Mouse (Mus musculus): ENCODE measurements around the gene Zfp217.
"Not testable (repeated sequence)": the region's sequence is repeated elsewhere in the genome, so short reads cannot be mapped to it uniquely, and the experiment has no call there.

Gene Zfp217

GRCm38 (mm10) chr2:170147661-170148153 is at the start of gene Zfp217:
TSS of gene Zfp217 (minus strand) at chr2:170148103.
- Histone ChIP-seq H3K27me3 (ENCODE audit: control insufficient read depth, insufficient read depth, low read length, poor library complexity, severe bottlenecking) (no peaks in the 10 kb centered on the region), H3K36me3 (ENCODE audit: control insufficient read depth, insufficient read depth, low read length, poor library complexity, severe bottlenecking) (no peaks in the 10 kb centered on the region)
- no peak for DNase-seq (ENCODE audit: low read depth, low spot score)

GRCm38 (mm10) chr2:170195542-170196089 is 47.7 kb upstream of the Zfp217 start:
- Histone ChIP-seq H3K36me3 (ENCODE audit: control insufficient read depth, insufficient read depth, low read length, poor library complexity, severe bottlenecking) (no peaks in the 10 kb centered on the region), H3K27me3 (ENCODE audit: control insufficient read depth, insufficient read depth, low read length, poor library complexity, severe bottlenecking) (no peaks in the 10 kb centered on the region)
- DNase-seq (ENCODE audit: low read depth, low spot score) = no peak

- Histone ChIP-seq H3K27me3 (ENCODE audit: control insufficient read depth, insufficient read depth, low read length, poor library complexity, severe bottlenecking) (no peaks in the 10 kb centered on the region), H3K36me3 (ENCODE audit: control insufficient read depth, insufficient read depth, low read length, poor library complexity, severe bottlenecking) (no peaks in the 10 kb centered on the region)
- DNase-seq (ENCODE audit: low read depth, low spot score) = no peak
Observed at GRCm38 (mm10) chr2:170194845-170195244, 46.9 kb upstream of the Zfp217 start.

GRCm38 (mm10) chr2:170193850-170194249 is 45.9 kb upstream of the Zfp217 start:
- Histone ChIP-seq H3K27me3 (ENCODE audit: control insufficient read depth, insufficient read depth, low read length, poor library complexity, severe bottlenecking) (no peaks in the 10 kb centered on the region), H3K36me3 (ENCODE audit: control insufficient read depth, insufficient read depth, low read length, poor library complexity, severe bottlenecking) (no peaks in the 10 kb centered on the region)
- no peak for DNase-seq (ENCODE audit: low read depth, low spot score)

GRCm38 (mm10) chr2:170193211-170193610 is 45.3 kb upstream of the Zfp217 start:
- H3K36me3 ChIP-seq (ENCODE audit: control insufficient read depth, insufficient read depth, low read length, poor library complexity, severe bottlenecking) = no peaks in the 10 kb centered on the region
- DNase-seq (ENCODE audit: low read depth, low spot score) = no peak

GRCm38 (mm10) chr2:170192731-170193149 is 44.8 kb upstream of the Zfp217 start:
- DNase-seq (ENCODE audit: low read depth, low spot score) = no peak
- no peaks in the 10 kb centered on the region for H3K27me3 ChIP-seq (ENCODE audit: control insufficient read depth, insufficient read depth, low read length, poor library complexity, severe bottlenecking)
- H3K36me3 ChIP-seq (ENCODE audit: control insufficient read depth, insufficient read depth, low read length, poor library complexity, severe bottlenecking) = no peaks in the 10 kb centered on the region

More at GRCm38 (mm10) chr2:170193211-170193610, 45.3 kb upstream of the Zfp217 start:
- no peaks in the 10 kb centered on the region for H3K27me3 ChIP-seq (ENCODE audit: control insufficient read depth, insufficient read depth, low read length, poor library complexity, severe bottlenecking)

- no peaks in the 10 kb centered on the region for H3K36me3 ChIP-seq (ENCODE audit: control insufficient read depth, insufficient read depth, low read length, poor library complexity, severe bottlenecking)
- no peak for DNase-seq (ENCODE audit: low read depth, low spot score)
- no peaks in the 10 kb centered on the region for H3K27me3 ChIP-seq (ENCODE audit: control insufficient read depth, insufficient read depth, low read length, poor library complexity, severe bottlenecking)
Observed at GRCm38 (mm10) chr2:170188721-170189120, 40.8 kb upstream of the Zfp217 start.

- Histone ChIP-seq H3K36me3 (ENCODE audit: control insufficient read depth, insufficient read depth, low read length, poor library complexity, severe bottlenecking) (peaks cover 4% of the 10 kb centered on the region; the same call in 1 of the 2 replicates), H3K27me3 (ENCODE audit: control insufficient read depth, insufficient read depth, low read length, poor library complexity, severe bottlenecking) (no peaks in the 10 kb centered on the region)
- DNase-seq (ENCODE audit: low read depth, low spot score) = no peak
Observed at GRCm38 (mm10) chr2:170185137-170185837, 37.4 kb upstream of the Zfp217 start.

GRCm38 (mm10) chr2:170184175-170184983 is 36.5 kb upstream of the Zfp217 start:
- DNase-seq (ENCODE audit: low read depth, low spot score) = peak; percentile 91
- Histone ChIP-seq H3K36me3 (ENCODE audit: control insufficient read depth, insufficient read depth, low read length, poor library complexity, severe bottlenecking) (peaks cover 4% of the 10 kb centered on the region; the same call in 1 of the 2 replicates), H3K27me3 (ENCODE audit: control insufficient read depth, insufficient read depth, low read length, poor library complexity, severe bottlenecking) (no peaks in the 10 kb centered on the region)

GRCm38 (mm10) chr2:170183851-170184174 is 35.9 kb upstream of the Zfp217 start:
- no peak for DNase-seq (ENCODE audit: low read depth, low spot score)
- peaks cover 4% of the 10 kb centered on the region; the same call in 1 of the 2 replicates for H3K36me3 ChIP-seq (ENCODE audit: control insufficient read depth, insufficient read depth, low read length, poor library complexity, severe bottlenecking)
- H3K27me3 ChIP-seq (ENCODE audit: control insufficient read depth, insufficient read depth, low read length, poor library complexity, severe bottlenecking) = no peaks in the 10 kb centered on the region

- DNase-seq (ENCODE audit: low read depth, low spot score) = no peak
- peaks cover 4% of the 10 kb centered on the region; the same call in 1 of the 2 replicates for H3K36me3 ChIP-seq (ENCODE audit: control insufficient read depth, insufficient read depth, low read length, poor library complexity, severe bottlenecking)
- no peaks in the 10 kb centered on the region for H3K27me3 ChIP-seq (ENCODE audit: control insufficient read depth, insufficient read depth, low read length, poor library complexity, severe bottlenecking)
Observed at GRCm38 (mm10) chr2:170181862-170182261, 34.0 kb upstream of the Zfp217 start.

- DNase-seq (ENCODE audit: low read depth, low spot score); H3K27me3 ChIP-seq (ENCODE audit: control insufficient read depth, insufficient read depth, low read length, poor library complexity, severe bottlenecking); H3K36me3 ChIP-seq (ENCODE audit: control insufficient read depth, insufficient read depth, low read length, poor library complexity, severe bottlenecking): not testable (repeated sequence)
Observed at GRCm38 (mm10) chr2:170180769-170181168, 32.9 kb upstream of the Zfp217 start.

GRCm38 (mm10) chr2:170179317-170179716 is 31.4 kb upstream of the Zfp217 start:
- no peak for DNase-seq (ENCODE audit: low read depth, low spot score)
- Histone ChIP-seq H3K36me3 (ENCODE audit: control insufficient read depth, insufficient read depth, low read length, poor library complexity, severe bottlenecking) (peaks cover 4% of the 10 kb centered on the region; the same call in 1 of the 2 replicates), H3K27me3 (ENCODE audit: control insufficient read depth, insufficient read depth, low read length, poor library complexity, severe bottlenecking) (no peaks in the 10 kb centered on the region)

- no peaks in the 10 kb centered on the region for H3K27me3 ChIP-seq (ENCODE audit: control insufficient read depth, insufficient read depth, low read length, poor library complexity, severe bottlenecking)
- DNase-seq (ENCODE audit: low read depth, low spot score) = no peak
- peaks cover 4% of the 10 kb centered on the region; the same call in 1 of the 2 replicates for H3K36me3 ChIP-seq (ENCODE audit: control insufficient read depth, insufficient read depth, low read length, poor library complexity, severe bottlenecking)
Observed at GRCm38 (mm10) chr2:170177323-170177722, 29.4 kb upstream of the Zfp217 start.
